Mouse (Mus musculus) embryonic facial prominence, embryonic 13.5 days (tissue): ENCODE results near the gene Thsd1. TPM values are rescaled to one million over a fixed set of nuclear protein-coding genes. Genes with fewer than 3 reads are reported as not detected.

Experiments
- polyA plus RNA-seq: library from polyadenylated mRNA; unstranded; fragments of >200 nt; fragmentation: Nextera tagmentation; extraction: Ambion mirVana; gene quantifications from 2 replicates; pipeline ENCODE4 v1.2.1, GENCODE M21; 2015

The Thsd1 gene
- polyA plus RNA-seq, 1 experiment from 2014 or later = 10.2 TPM

Other genes starting within 250 kb of the Thsd1 start
- 0.55 and 0.96 TPM in 2 replicates for gene Atp7b, start 167.0 kb upstream of the Thsd1 start, polyA plus RNA-seq
- 39.1 and 40.8 TPM in 2 replicates for gene Alg11, start 166.6 kb upstream of the Thsd1 start, polyA plus RNA-seq
- gene Nek5, start 102.3 kb upstream of the Thsd1 start, polyA plus RNA-seq = 0.17 TPM in 1 of 2 replicates, not detected in the other
- gene Nek3, start 60.9 kb upstream of the Thsd1 start, polyA plus RNA-seq = 4.1 and 5.6 TPM in 2 replicates
- gene Ckap2, start 41.5 kb upstream of the Thsd1 start, polyA plus RNA-seq = 50.0 and 53.2 TPM in 2 replicates
- gene Vps36, start 34.5 kb upstream of the Thsd1 start, polyA plus RNA-seq = 37.4 and 37.9 TPM in 2 replicates
- not detected in 2 replicates for gene Tpte, start 56.1 kb downstream of the Thsd1 start, polyA plus RNA-seq
- gene Slc25a15, start 171.3 kb downstream of the Thsd1 start, polyA plus RNA-seq = 14.5 and 16.3 TPM in 2 replicates
- gene Mrps31, start 184.0 kb downstream of the Thsd1 start, polyA plus RNA-seq = 39.3 and 40.3 TPM in 2 replicates